8 mouse cellular contexts compared by ENCODE assay signal in the genomic region with DNA sequence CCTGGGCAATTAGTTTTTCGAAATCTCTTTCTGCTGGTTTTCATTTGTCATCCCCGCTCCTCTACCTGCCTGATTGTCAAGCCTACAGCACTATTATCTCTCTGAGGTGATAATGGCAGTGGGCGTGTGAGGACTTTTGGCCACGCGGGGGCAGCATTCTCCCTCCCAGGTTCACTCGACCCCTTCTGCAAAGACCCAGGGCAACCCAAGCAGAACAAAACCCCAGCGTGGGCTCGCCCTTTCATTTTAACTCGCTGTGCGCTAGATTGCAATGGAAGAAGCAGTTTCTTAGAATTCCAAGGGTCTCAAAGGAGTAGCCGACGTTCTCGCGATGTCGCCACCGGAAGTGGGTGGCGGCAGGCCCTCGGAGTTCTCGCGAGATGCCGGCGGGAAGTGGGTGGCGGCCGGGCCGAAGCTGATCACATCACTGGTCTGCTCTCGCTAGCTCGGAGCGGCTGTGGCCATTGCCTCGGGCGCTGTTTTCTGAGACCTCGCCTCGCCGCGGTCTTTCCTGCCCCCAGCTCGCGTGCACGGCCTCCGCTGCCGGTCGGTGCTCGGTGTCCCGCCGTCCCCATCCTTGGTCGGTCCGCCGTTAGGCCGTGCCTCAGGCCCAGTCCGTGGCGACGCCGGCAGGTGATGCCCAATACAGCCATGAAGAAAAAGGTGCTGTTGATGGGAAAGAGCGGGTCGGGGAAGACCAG. TPM values are rescaled to one million over a fixed set of nuclear protein-coding genes. Genes with fewer than 3 reads are reported as not detected.
DNase-seq lines count a peak whose midpoint lies in the region; ATAC-seq and TF ChIP-seq lines count a peak whose summit lies in the region.

A gene (plus strand): TSS at position 386 of the 701 bp plus-strand sequence.

- no peaks in the 10 kb centered on the region for H3K9me3 ChIP-seq in hindbrain, postnatal 0 days (ENCODE audit: low read length)

- H3K4me1 ChIP-seq in hindbrain, postnatal 0 days (ENCODE audit: insufficient read depth, low read length), result peaks cover 13% of the 10 kb centered on the region; the same call in 1 of the 2 replicates

- H3K4me2 ChIP-seq in hindbrain, postnatal 0 days (ENCODE audit: low read depth, low read length), result peak within 1 kb of the TSS; percentile 85

- ATAC-seq in common myeloid progenitor, adult 5-6 weeks (replicated peaks; ENCODE audit: low read depth, poor library complexity, severe bottlenecking), result peak; percentile 91
- peak; percentile 99 for ATAC-seq in hindbrain, postnatal 0 days
- ATAC-seq in megakaryocyte, adult 5-6 weeks (ENCODE audit: poor library complexity, severe bottlenecking), result peak; percentile 92

- H3K27me3 ChIP-seq in hindbrain, postnatal 0 days (ENCODE audit: insufficient read depth, low read length), result no peaks in the 10 kb centered on the region

- H3K36me3 ChIP-seq in hindbrain, postnatal 0 days (ENCODE audit: insufficient read depth, low read length), result no peaks in the 10 kb centered on the region

- intact Hi-C loops in gastrocnemius, adult 2 months (cut with DNase I), result loop anchor here (1.0 to 10.0 kb wide), 3 partner anchors 37 to 279 kb away; a partner anchor contains a TSS
- intact Hi-C loops in left cerebral cortex, adult 2 months (cut with DNase I), result loop anchor here (1.0 kb wide), 2 partner anchors 37 to 122 kb away; a partner anchor contains a TSS

- under 1% methylated on average over 53 of the region's 53 CpGs for WGBS in hindbrain, postnatal 0 days

- TF ChIP-seq CTCF in gastrocnemius, adult 2 months (IDR thresholded peaks at IDR 0.05), result no peak; the same call in 1 of the 2 replicates
- TF ChIP-seq CTCF in hindbrain, postnatal 0 days (IDR thresholded peaks at IDR 0.05; ENCODE audit: low read depth), result peak; percentile 87
- peak; percentile 78 for TF ChIP-seq CTCF in left cerebral cortex, adult 2 months (IDR thresholded peaks at IDR 0.05)

- H3K9ac ChIP-seq in hindbrain, postnatal 0 days (replicated peaks; ENCODE audit: low read length), result peak within 1 kb of the TSS; percentile 98

- H3K27ac ChIP-seq in gastrocnemius, adult 2 months, result peak within 1 kb of the TSS; percentile 96
- H3K27ac ChIP-seq in hindbrain, postnatal 0 days, result peak within 1 kb of the TSS; percentile 99
- H3K27ac ChIP-seq in left cerebral cortex, adult 2 months, result peak within 1 kb of the TSS; percentile 89

- DNase-seq in ZHBTc4 (ENCODE audit: low read depth, low spot score), result peak; percentile 99
- DNase-seq in gastrocnemius, adult 2 months, result peak; percentile 98
- DNase-seq in hindbrain, postnatal 0 days (ENCODE audit: low spot score), result peak; percentile 98
- DNase-seq in left cerebral cortex, adult 2 months (ENCODE audit: extremely low spot score in 1 of 2, low spot score in 2 of 2), result peak; percentile 95 to 96
- DNase-seq in right cerebral cortex, adult 2 months (ENCODE audit: low spot score in 2 of 2), result peak; percentile 95 to 96
- peak; percentile 98 for DNase-seq in urinary bladder, postnatal 14 days (ENCODE audit: low spot score)

- H3K4me3 ChIP-seq in gastrocnemius, adult 2 months, result peak within 1 kb of the TSS; percentile 80
- peak within 1 kb of the TSS; percentile 93 for H3K4me3 ChIP-seq in hindbrain, postnatal 0 days (ENCODE audit: low read length)
- peak within 1 kb of the TSS; percentile 93 for H3K4me3 ChIP-seq in left cerebral cortex, adult 2 months

RNA-seq across cellular contexts. Expression of the gene that starts here (rescaled TPM):
- total RNA-seq in common myeloid progenitor, adult 5-6 weeks (2017), result 13.5 and 14.3 TPM in 2 replicates
- total RNA-seq in gastrocnemius, adult 2 months (2021), result 10 to 100 TPM; 43.5 to 54.4 TPM
- total RNA-seq in hindbrain, postnatal 0 days (2014; rRNA removed), result 31.3 and 31.5 TPM in 2 replicates
- 135 and 143 TPM in 2 replicates for polyA plus RNA-seq in hindbrain, postnatal 0 days (2015; fragmentation: Nextera tagmentation; extraction: Ambion mirVana)
- 100 to 1,000 TPM; 130 to 147 TPM for total RNA-seq in left cerebral cortex, adult 2 months (2021)
- total RNA-seq in megakaryocyte, adult 5-6 weeks (2015), result 42.4 and 49.4 TPM in 2 replicates
- 13.0 and 19.1 TPM in 2 replicates for total RNA-seq in megakaryocyte, adult 5-6 weeks (2017)

Comparison
In these comparisons a context has a peak if more than half of its experiments do, and no peak if none do; other contexts are left out.
1. Peak in every context shown above with its lines: DNase-seq, ATAC-seq, H3K4me3 ChIP-seq and H3K27ac ChIP-seq.